Mouse (Mus musculus): ENCODE results near the gene Olfr804. TPM values are rescaled to one million over a fixed set of nuclear protein-coding genes. Genes with fewer than 3 reads are reported as not detected.

The Olfr804 gene
- total RNA-seq (2021), result not detected
- long read RNA-seq, experiment 1, result 0 reads
- long read RNA-seq, experiment 2, result 0 reads

DNA sequence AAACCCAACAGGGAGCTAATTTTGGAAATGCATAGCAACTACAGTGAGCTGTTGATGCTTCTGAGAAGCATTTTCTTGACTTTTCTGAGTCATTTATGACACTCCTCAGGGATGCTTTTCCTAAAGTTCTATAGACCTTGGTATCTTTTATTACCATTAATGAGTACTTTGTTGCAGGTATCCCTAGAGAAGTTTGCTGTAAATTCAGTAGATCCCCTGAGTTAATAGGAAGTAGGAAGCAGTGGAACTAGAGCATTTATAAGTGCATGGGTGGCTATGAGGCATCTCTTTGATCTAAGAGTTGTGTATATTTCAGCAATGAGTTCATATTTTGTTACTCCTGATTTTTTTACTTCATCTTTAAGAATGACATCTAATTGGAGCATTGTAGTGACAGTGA is at the start of gene Olfr804:
TSS of gene Olfr804 (plus strand) at position 301 of the 400 bp plus-strand sequence.
- no peak for DNase-seq (ENCODE audit: low spot score in 2 of 2)

DNA sequence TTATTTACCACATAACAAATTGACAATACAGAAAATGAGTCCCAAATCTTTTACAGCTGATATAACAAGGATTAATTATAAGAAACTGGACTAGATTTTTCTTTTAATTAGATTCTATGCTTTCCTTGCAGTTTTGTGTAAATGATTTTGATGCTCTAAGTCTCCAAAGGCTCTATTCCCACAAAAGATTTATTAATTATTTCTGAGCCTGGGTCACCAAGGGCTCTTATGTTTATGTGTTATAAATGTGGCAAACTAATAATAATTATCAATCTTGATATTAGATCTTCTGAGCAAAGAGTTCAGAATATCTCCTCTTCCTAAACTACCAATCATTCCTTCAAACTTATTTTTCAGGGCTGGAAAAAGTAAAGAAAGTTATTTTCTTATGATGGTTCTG is 45.6 kb upstream of the Olfr804 start, which contains the start of gene Olfr800:
TSS of gene Olfr800 (plus strand) at position 301 of the 400 bp plus-strand sequence.
- no peak for DNase-seq (ENCODE audit: low spot score in 2 of 2)

DNA sequence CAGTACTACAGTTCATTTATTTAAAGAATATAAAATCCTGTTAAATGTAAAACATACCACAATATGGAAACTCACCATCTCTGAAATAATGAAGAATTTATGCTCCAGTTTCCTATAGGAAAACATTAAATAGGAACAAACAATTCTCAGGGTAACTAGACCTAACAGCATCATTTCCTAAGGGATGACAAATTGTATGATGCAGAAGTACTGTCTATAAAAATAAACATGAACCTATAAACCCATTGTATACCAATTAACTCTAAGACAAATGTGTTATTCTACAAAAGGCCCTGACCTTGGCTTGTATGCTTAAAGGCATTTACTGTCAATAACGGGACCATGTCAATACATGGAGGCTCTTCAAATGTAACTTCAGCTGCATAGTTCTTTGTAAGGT is 29.2 kb upstream of the Olfr804 start, which contains the start of gene Olfr801:
TSS of gene Olfr801 (minus strand) at position 101 of the 400 bp plus-strand sequence.
- DNase-seq (ENCODE audit: low spot score in 2 of 2), result no peak

DNA sequence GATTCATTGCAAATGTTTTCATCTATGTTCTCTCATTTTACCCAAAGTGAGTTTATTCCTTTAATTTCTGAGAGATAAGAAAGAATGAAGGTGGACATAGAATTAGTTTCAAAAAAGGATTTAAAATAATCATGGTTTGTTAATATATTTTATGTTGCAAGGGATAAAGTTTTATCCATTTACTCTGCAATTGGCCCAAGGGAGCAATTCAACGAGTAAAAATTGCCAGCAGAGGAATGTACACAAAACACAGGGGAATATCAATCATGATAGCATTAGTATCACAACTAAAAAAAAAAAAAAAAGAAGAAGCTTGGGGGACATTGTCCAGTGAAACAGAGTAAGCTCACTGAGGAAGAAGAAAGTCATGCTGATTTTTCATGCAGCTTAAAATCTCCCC is 14.9 kb upstream of the Olfr804 start, which contains the start of gene Olfr802:
TSS of gene Olfr802 (minus strand) at position 101 of the 400 bp plus-strand sequence.
- DNase-seq (ENCODE audit: low spot score in 2 of 2), result no peak

DNA sequence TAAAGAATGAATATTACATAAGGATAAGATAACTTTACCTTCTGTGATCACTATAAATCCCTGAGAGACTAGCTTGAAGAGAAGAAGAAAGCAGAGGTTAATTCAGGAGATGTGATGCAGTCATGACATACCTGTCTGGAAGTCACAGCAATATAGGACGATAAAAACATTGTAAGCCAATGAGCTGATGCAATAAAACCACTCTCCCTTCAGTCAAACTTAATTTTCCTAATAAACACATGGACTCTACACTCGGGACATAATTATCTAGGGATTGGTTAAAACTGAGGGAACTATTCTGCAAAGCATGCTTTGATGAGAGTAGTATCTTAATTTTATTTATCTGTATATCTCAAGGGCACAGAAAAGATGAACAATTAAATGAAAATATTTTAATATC is 8.8 kb upstream of the Olfr804 start, which contains the start of gene Olfr803:
TSS of gene Olfr803 (minus strand) at position 101 of the 400 bp plus-strand sequence.
- DNase-seq (ENCODE audit: low spot score in 2 of 2), result no peak

DNA sequence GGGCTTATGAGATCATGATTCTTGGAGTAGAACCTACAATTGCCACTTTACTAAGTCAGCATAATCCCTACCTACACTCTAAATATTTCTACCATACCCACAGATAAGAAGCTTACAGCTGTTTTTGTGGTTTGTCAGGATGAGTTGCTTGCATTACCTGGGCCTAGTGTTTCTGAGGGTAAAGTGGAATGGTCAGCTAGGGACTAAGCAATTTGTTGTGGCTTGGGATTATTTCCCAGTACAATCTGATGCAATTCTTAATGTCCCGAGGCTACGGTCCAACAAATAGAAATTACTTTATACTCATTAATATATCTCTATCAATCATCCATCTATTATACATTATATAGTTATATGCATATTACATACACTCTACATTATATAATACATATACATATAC is 26.3 kb downstream of the Olfr804 start, which contains the start of gene Olfr805:
TSS of gene Olfr805 (minus strand) at position 101 of the 400 bp plus-strand sequence.
- DNase-seq (ENCODE audit: low spot score in 2 of 2), result no peak

DNA sequence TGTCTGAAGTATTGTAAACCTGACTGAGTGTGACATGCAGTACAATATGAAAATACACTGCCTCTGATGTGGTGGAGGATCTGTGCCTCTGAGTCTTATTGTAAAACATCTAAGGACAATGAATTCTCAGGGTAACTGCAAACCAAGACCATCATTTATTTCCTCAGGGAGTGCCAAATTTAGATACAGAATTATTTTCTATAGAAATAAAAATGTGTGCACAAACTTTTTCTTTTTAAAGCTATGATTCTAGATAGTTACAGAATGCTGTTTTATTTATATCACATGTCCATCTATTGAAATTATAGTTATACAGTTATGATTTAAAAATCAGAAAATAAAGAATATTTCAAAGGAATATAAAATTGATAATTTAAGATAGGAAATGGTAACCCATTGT is 38.8 kb downstream of the Olfr804 start, which contains the start of gene Olfr806:
TSS of gene Olfr806 (minus strand) at position 101 of the 400 bp plus-strand sequence.
- DNase-seq (ENCODE audit: low spot score in 2 of 2), result no peak

DNA sequence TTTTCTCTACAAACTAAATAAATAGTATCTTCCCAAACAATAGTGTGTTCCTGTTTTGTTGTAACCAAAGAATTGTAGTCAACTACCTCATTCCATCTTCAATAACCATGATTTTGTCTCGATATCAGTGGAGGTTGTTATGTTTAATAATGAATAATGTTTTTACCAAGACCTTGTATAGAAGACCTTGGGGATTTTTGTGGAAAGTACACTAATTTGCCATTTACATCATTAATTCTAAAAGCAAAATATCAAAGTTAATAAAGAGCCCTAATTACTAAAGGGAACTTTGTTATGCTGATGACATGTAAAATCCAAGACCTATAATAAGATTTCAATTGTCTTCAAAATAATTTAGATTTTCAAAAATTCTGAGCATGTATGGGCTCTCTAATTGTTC is 54.7 kb downstream of the Olfr804 start, which contains the start of gene Olfr807:
TSS of gene Olfr807 (minus strand) at position 101 of the 400 bp plus-strand sequence.
- no peak for DNase-seq (ENCODE audit: low spot score in 2 of 2)

Small RNAs within 50 kb of the gene (microRNA-seq; reads per million reads assigned to microRNA genes)
- 0 reads per million in 2 experiments for gene Gm24485 (ENCODE audit: borderline number of aligned reads in 2 of 2)

Other genes with a start within 250 kb of the Olfr804 start
- gene Olfr787, start 241.3 kb upstream of the Olfr804 start, total RNA-seq (2021), result not detected
- gene Olfr788, start 232.2 kb upstream of the Olfr804 start, total RNA-seq (2021), result not detected
- not detected for gene Olfr789, start 218.5 kb upstream of the Olfr804 start, total RNA-seq (2021)
- not detected for gene Olfr790, start 204.7 kb upstream of the Olfr804 start, total RNA-seq (2021)
- not detected for gene Olfr791, start 181.4 kb upstream of the Olfr804 start, total RNA-seq (2021)
- not detected for gene Olfr792, start 164.0 kb upstream of the Olfr804 start, total RNA-seq (2021)
- gene Olfr794, start 135.6 kb upstream of the Olfr804 start, total RNA-seq (2021), result not detected
- gene Olfr796, start 90.6 kb upstream of the Olfr804 start, total RNA-seq (2021), result not detected
- gene Olfr798, start 75.3 kb upstream of the Olfr804 start, total RNA-seq (2021), result not detected
- gene Olfr799, start 65.7 kb upstream of the Olfr804 start, total RNA-seq (2021), result not detected
- not detected for gene Olfr800, start 45.5 kb upstream of the Olfr804 start, total RNA-seq (2021)
- gene Olfr801, start 29.3 kb upstream of the Olfr804 start, total RNA-seq (2021), result not detected
- gene Olfr802, start 15.0 kb upstream of the Olfr804 start, total RNA-seq (2021), result not detected
- not detected for gene Olfr803, start 8.9 kb upstream of the Olfr804 start, total RNA-seq (2021)
- not detected for gene Olfr805, start 26.2 kb downstream of the Olfr804 start, total RNA-seq (2021)
- gene Olfr806, start 38.7 kb downstream of the Olfr804 start, total RNA-seq (2021), result not detected
- not detected for gene Olfr807, start 54.6 kb downstream of the Olfr804 start, total RNA-seq (2021)
- gene Olfr808, start 62.3 kb downstream of the Olfr804 start, total RNA-seq (2021), result not detected
- not detected for gene Olfr809, start 71.4 kb downstream of the Olfr804 start, total RNA-seq (2021)
- not detected for gene Olfr810, start 91.7 kb downstream of the Olfr804 start, total RNA-seq (2021)
- not detected for gene Olfr811, start 101.2 kb downstream of the Olfr804 start, total RNA-seq (2021)
- not detected for gene Olfr812, start 142.9 kb downstream of the Olfr804 start, total RNA-seq (2021)
- not detected for gene Olfr813, start 152.2 kb downstream of the Olfr804 start, total RNA-seq (2021)
- gene Olfr814, start 176.6 kb downstream of the Olfr804 start, total RNA-seq (2021), result not detected
- not detected for gene Olfr815, start 202.7 kb downstream of the Olfr804 start, total RNA-seq (2021)
- gene Olfr816, start 212.4 kb downstream of the Olfr804 start, total RNA-seq (2021), result not detected
- gene Olfr818, start 245.9 kb downstream of the Olfr804 start, total RNA-seq (2021), result not detected

All from adrenal gland, adult 18-20 months (tissue).